Mouse (Mus musculus) intestine, postnatal 0 days (tissue): Measurements from ENCODE around the gene Gm26558. TPM values are rescaled to one million over a fixed set of nuclear protein-coding genes. Genes with fewer than 3 reads are reported as not detected.

ENCODE experiments used
- ATAC-seq: fragments of 200-750 bp; cut with Nextera tagmentation; 2 replicates; pipeline ENCODE4 v1.8.0; 2017; ENCODE audit warnings: mild to moderate bottlenecking, moderate TSS enrichment, moderate library complexity
- H3K27ac ChIP-seq: fragments of 300-500 bp; sonication (generic); 2 replicates; pipeline ENCODE4 v1.5.1; 2014; ENCODE audit warnings: mild to moderate bottlenecking, low read depth, low read length, moderate library complexity
- H3K27me3 ChIP-seq: fragments of 300-500 bp; sonication (generic); replicated peaks from 2 replicates; pipeline ENCODE4 v1.6.1; 2014; ENCODE audit warnings: low read length, mixed read lengths; ENCODE audit not compliant: control insufficient read depth, insufficient read depth
- H3K36me3 ChIP-seq: fragments of 300-500 bp; sonication (generic); 2 replicates; pipeline ENCODE4 v1.6.1; 2014; ENCODE audit warnings: mild to moderate bottlenecking, moderate library complexity; ENCODE audit not compliant: control insufficient read depth, insufficient read depth
- H3K4me1 ChIP-seq: fragments of 300-500 bp; sonication (generic); replicated peaks from 2 replicates; pipeline ENCODE4 v1.6.1; 2014; ENCODE audit warnings: antibody characterized with exemption, low read length, mixed read lengths; ENCODE audit not compliant: control insufficient read depth, insufficient read depth
- H3K4me2 ChIP-seq: fragments of 300-500 bp; sonication (generic); replicated peaks from 2 replicates; pipeline ENCODE4 v1.6.1; 2014; ENCODE audit warnings: low read depth, mild to moderate bottlenecking, moderate library complexity
- H3K4me3 ChIP-seq: fragments of 300-500 bp; sonication (generic); 2 replicates; pipeline ENCODE4 v1.5.1; 2014; ENCODE audit warnings: low read depth, low read length
- H3K9ac ChIP-seq: fragments of 300-500 bp; sonication (generic); 2 replicates; pipeline ENCODE4 v1.6.1; 2014; ENCODE audit warnings: mild to moderate bottlenecking, low read depth, low read length
- H3K9me3 ChIP-seq: fragments of 300-500 bp; sonication (generic); 2 replicates; pipeline ENCODE4 v1.6.1; 2016; ENCODE audit warnings: mixed run types; ENCODE audit not compliant: control insufficient read depth
- CTCF ChIP-seq: sonication (generic); IDR thresholded peaks from 2 replicates; pipeline ENCODE4 v1.5.1; 2016; ENCODE audit warnings: low read depth, mild to moderate bottlenecking, control low read depth, antibody characterized with exemption, moderate library complexity
- WGBS: fragments of 180-500 bp; shearing (Covaris S2); extraction: QIAGEN DNeasy Blood & Tissue Kit; methylation state at CpG from one replicate; pipeline ENCODE4 v1.1.7; 2014; 5-methylcytosine and 5-hydroxymethylcytosine counted together
- polyA plus RNA-seq: library from polyadenylated mRNA; unstranded; fragments of >200 nt; fragmentation: Nextera tagmentation; extraction: Ambion mirVana; gene quantifications from 2 replicates; pipeline ENCODE4 v1.2.1, GENCODE M21; 2015

Gene Gm26558
- polyA plus RNA-seq, 1 experiment from 2014 or later, result 2.8 TPM

DNA sequence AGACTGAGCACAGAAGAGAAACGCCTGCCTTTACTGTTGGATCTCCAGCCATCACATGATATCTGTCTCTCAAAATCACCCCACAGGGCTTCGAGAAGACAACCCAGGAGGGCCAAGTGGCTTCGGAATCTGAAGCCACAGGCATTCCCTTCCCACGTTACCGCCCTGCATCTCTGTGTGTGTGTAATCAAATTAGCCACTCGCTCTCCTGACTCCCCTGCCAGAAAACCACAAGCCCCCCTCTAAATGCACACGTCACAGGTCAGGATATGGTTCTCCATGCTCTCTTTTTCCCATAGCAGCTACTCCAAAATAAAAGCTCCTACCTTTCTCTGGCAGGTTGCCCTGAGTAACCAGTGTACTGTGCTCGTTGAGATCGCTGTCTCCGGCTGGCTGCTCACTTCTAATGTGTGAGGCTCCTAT is 32.6 kb downstream of the Gm26558 start:
- Histone ChIP-seq H3K27ac (no peak overlapping the region), H3K9ac (no peak overlapping the region), H3K36me3 (no peaks in the 10 kb centered on the region), H3K4me1 (no peaks in the 10 kb centered on the region), H3K4me3 (no peak overlapping the region), H3K27me3 (no peaks in the 10 kb centered on the region), H3K4me2 (0 out of 2 replicates have a peak overlapping the region, but pooled peaks have one; percentile 7), H3K9me3 (no peaks in the 10 kb centered on the region)
- TF ChIP-seq CTCF, result no peak
- ATAC-seq, result no peak
- 19% methylated on average over 10 of the region's 10 CpGs for whole genome bisulfite sequencing

DNA sequence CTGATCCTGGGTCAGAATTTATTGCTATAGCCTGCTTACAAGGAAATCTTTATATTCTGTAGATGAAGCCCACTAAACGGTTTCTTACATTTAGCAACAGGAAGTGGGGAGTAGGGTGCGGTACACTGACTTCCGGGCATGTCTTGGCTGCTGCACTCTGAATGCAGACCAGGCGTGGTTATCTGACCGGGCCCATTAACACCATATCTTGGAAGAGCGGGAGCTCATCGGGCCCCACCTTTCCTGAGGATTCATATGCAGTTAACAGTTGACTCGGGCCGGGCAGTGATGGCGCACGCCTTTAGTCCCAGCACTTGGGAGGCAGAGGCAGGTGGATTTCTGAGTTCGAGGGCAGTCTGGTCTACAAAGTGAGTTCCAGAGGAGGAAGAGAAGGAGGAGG is 33.5 kb downstream of the Gm26558 start:
- no peak overlapping the region for H3K27ac ChIP-seq
- H3K27me3 ChIP-seq, result no peaks in the 10 kb centered on the region
- H3K36me3 ChIP-seq, result no peaks in the 10 kb centered on the region
- no peak for ATAC-seq
- no peak overlapping the region for H3K4me2 ChIP-seq
- H3K9me3 ChIP-seq, result no peaks in the 10 kb centered on the region
- 82% methylated on average over 12 of the region's 12 CpGs for whole genome bisulfite sequencing
- H3K9ac ChIP-seq, result no peak overlapping the region
- no peaks in the 10 kb centered on the region for H3K4me1 ChIP-seq
- no peak for TF ChIP-seq CTCF
- H3K4me3 ChIP-seq, result no peak overlapping the region

GRCm38 (mm10) chr2:70625761-70626160 is 36.1 kb downstream of the Gm26558 start:
- WGBS, result 55% methylated on average over 7 of the region's 7 CpGs
- no peak overlapping the region for H3K27ac ChIP-seq
- no peak overlapping the region for H3K4me2 ChIP-seq
- no peak overlapping the region for H3K9ac ChIP-seq
- no peaks in the 10 kb centered on the region for H3K9me3 ChIP-seq
- no peaks in the 10 kb centered on the region for H3K4me1 ChIP-seq
- no peak for ATAC-seq
- no peak overlapping the region for H3K4me3 ChIP-seq
- H3K36me3 ChIP-seq, result no peaks in the 10 kb centered on the region
- H3K27me3 ChIP-seq, result no peaks in the 10 kb centered on the region
- TF ChIP-seq CTCF, result no peak

GRCm38 (mm10) chr2:70622244-70622643 is 39.7 kb downstream of the Gm26558 start:
- Histone ChIP-seq H3K4me1 (no peaks in the 10 kb centered on the region), H3K4me2 (no peak overlapping the region), H3K36me3 (no peaks in the 10 kb centered on the region), H3K4me3 (no peak overlapping the region), H3K27me3 (no peaks in the 10 kb centered on the region), H3K9me3 (no peaks in the 10 kb centered on the region), H3K27ac (no peak overlapping the region), H3K9ac (no peak overlapping the region)
- 57% methylated on average over 4 of the region's 4 CpGs for WGBS
- no peak for ATAC-seq
- no peak for TF ChIP-seq CTCF

GRCm38 (mm10) chr2:70620225-70620624 is 41.7 kb downstream of the Gm26558 start:
- H3K9ac ChIP-seq, result no peak overlapping the region
- H3K4me3 ChIP-seq, result no peak overlapping the region
- WGBS, result 27% methylated on average over 6 of the region's 6 CpGs
- no peak overlapping the region for H3K4me2 ChIP-seq
- peak; percentile 62 for TF ChIP-seq CTCF
- H3K27ac ChIP-seq, result no peak overlapping the region
- H3K27me3 ChIP-seq, result no peaks in the 10 kb centered on the region
- ATAC-seq, result no peak
- no peaks in the 10 kb centered on the region for H3K9me3 ChIP-seq
- no peaks in the 10 kb centered on the region for H3K4me1 ChIP-seq
- H3K36me3 ChIP-seq, result no peaks in the 10 kb centered on the region

GRCm38 (mm10) chr2:70619232-70619835 is 42.6 kb downstream of the Gm26558 start:
- Histone ChIP-seq H3K36me3 (no peaks in the 10 kb centered on the region), H3K4me1 (no peaks in the 10 kb centered on the region), H3K9me3 (no peaks in the 10 kb centered on the region), H3K4me3 (no peak overlapping the region), H3K27me3 (no peaks in the 10 kb centered on the region), H3K9ac (no peak overlapping the region), H3K27ac (no peak overlapping the region), H3K4me2 (no peak overlapping the region)
- peak; percentile 53 for TF ChIP-seq CTCF
- no peak for ATAC-seq
- 90% methylated on average over 6 of the region's 6 CpGs for WGBS

DNA sequence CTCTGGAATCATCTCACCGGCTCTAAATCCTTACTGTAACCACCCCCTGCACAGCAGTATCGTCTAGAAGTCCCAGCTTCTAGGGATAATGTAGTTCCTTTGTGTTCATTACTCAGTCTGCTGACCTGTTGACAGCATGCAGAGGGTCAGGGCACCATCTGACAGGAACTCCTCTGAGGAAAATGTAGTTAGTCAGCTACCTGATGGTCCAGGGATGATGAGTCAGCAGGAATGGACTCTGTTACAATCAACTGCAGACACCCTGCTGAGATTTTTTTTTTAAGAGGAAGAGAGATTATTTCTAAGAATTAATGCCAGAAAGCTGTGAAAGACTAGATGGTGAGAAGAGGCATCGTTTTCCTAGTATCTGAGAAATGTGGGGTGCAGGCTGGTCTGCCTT is 45.3 kb downstream of the Gm26558 start:
- ATAC-seq, result no peak
- H3K36me3 ChIP-seq, result no peaks in the 10 kb centered on the region
- H3K9me3 ChIP-seq, result no peaks in the 10 kb centered on the region
- H3K27ac ChIP-seq, result no peak overlapping the region
- no peak overlapping the region for H3K9ac ChIP-seq
- no peak overlapping the region for H3K4me3 ChIP-seq
- no peaks in the 10 kb centered on the region for H3K27me3 ChIP-seq
- WGBS, result 62% methylated on average over 3 of the region's 3 CpGs
- no peaks in the 10 kb centered on the region for H3K4me1 ChIP-seq
- no peak for TF ChIP-seq CTCF
- H3K4me2 ChIP-seq, result no peak overlapping the region
